Mouse (Mus musculus) heart, postnatal 25 days (tissue): ENCODE data around the gene Mvb12b. TPM values are rescaled to one million over a fixed set of nuclear protein-coding genes. Genes with fewer than 3 reads are reported as not detected.
A peak's percentile ranks its signal among the peaks of the same experiment; 100 is the strongest.

Experiments used
- DNase-seq: peaks from one replicate; pipeline ENCODE4 v3.0.0; 2022; ENCODE audit warnings: low spot score
- intact Hi-C: fragments of 180-260 bp; cut with DNase I; formaldehyde crosslinking; loops from one replicate; pipeline ENCODE4 v1.15.1; 2025
- total RNA-seq, 2 experiments: library from RNA; stranded (reverse); gene quantifications; 2 replicates each; pipeline ENCODE4 v1.2.3; 2021

Gene Mvb12b
- total RNA-seq, 2 experiments from 2014 or later, result 17.8 to 18.9 TPM

DNA sequence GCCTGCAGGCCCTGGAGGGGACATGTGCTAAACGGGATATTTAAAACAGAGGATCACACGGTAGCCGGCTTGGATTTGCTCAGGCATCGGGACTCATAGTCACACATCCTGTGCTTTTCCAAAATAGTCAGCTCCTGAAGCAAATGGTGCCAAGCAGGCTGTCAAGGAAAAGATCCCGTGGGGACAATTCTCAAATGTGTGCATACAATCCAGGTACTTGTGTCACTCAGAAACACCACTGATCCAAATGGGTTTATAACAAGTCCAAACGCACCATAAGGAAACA lies 297 bp upstream of the Mvb12b start:
- intact Hi-C loops, result no loop called here
- no peak for DNase-seq

DNA sequence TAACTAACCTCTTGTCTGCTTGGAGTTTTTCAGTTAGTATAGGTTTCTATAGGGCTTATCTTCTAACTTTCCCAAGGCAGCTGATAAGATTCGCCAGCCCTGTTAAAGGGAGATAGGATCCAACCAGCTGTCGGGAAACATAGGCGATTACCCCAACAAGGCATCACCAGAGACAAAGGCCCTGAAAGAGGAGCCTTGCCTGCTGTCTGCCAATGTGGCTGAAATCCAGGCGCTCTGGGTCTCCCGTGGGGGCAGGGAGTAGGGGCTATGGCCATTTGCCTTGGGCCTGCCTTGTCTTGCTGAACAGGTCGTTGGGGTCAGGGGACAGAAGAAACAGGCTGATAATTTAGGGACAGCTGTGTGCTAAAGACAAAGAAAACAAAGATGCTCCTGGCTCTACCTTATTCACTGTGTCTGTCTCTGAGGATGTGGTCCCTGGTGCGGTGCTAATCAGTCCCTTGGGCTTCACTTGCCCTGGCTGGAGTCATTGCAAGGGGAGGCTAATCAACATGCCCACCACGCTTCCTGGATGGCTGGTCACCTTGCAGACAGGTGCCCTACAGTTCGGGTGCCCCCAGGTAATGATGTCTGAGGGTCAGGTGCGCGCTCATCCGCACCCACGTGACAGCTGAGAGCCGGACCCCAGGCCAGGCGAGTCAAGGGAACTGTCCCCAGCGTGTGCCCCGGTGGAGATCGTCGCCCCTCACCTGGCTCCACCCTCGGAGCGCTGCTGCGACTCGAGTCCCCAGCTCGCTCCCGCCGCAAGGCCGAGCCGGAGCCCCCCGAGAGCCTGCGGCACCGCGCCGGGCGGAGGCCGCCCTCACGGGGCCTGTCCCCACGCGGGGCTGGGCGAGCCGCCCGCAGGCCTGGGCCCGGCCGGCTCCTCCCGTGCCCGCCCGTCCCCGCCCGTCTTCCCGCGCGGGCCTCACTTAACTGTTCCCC lies 1.1 kb downstream of the Mvb12b start:
- DNase-seq, result peak; percentile 31
- intact Hi-C loops, result no loop called here

DNA sequence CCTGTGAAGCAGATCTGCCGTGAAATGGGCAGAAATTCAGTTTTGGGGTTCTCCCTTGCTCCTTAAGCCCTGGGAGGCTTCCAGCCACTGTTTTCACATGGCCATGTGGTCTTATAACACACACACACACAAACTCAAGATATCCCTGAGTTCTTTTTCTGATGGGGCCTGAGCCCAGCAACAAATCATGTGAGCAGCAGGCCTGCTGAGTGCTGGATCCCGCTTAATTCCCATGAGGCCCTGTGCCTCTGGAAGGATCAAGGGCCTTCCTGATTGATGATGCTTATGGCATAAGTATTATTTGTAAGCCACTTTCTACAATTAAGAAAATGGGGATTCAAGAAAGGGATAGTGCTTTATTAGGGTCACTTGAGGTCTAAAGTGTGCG lies 2.5 kb downstream of the Mvb12b start:
- intact Hi-C loops, result no loop called here
- DNase-seq, result no peak

DNA sequence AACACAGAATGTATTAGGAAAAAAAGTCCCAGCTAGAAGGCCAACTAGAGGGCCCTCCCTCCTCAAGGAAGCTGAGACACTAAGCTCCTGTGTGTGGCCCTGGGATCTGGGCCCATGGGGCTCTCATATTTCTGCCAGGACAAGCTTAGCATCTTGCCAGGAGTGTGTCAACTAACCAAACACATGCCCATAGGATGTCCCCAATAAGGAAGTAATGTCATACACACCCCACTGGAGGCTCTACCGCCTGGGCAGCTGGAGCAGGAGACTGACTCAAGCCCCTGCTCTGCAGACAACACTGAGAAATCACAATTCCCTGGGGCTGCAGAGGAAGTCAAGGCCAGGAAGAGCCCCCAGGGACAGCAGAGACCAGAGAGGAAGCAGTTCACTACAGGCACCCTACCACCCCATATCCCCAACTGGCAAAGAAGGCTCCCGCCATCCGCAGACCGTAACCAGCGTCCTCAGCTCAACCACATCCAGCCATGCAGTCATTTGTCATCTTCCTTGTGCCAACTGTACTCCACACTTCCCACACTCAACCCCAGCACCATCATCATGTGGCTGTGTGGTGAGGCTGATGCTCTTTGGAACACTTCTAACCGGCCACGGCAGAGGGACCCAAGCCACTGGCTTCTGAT lies 3.0 kb downstream of the Mvb12b start:
- intact Hi-C loops, result no loop called here
- DNase-seq, result no peak

DNA sequence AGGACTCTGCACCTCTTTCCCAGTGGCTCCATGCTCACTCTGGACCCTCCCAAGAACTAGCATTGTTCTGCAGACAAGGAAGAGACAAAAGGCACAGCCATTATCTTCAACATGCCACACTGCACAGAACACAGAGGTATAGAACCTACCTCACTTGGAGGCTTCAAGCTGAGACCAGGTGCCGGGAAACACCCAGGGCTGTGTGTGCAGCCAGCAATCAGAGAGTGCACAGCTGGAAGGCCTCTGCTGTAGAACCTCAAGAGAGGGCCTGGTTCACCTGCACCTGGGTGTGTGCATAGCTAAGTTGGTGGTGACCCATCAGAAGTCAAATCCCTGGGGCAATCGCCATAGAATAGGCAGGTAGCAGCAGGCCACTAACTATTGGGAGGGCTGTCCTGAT lies 8.5 kb downstream of the Mvb12b start:
- intact Hi-C loops, result no loop called here
- no peak for DNase-seq

DNA sequence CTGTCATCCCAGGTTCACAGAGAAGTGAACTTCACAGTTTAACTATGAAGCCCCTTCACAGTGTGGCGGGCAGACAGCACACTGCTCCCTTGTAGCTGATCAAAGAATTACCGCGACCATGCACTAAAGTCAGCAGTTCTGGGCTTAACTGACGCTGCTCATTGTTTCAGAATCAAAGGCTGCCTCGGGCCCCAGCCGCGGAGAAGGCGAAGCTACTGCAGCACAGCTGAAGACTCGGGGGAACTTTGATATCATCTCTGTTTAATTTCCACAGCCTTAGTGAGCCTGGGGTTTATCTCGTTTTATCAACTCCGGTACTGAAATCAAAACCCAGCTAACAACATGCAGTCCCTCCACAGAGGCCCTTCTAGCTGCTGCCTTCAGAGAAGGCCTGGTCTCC lies 9.3 kb downstream of the Mvb12b start:
- intact Hi-C loops, result no loop called here
- no peak for DNase-seq

DNA sequence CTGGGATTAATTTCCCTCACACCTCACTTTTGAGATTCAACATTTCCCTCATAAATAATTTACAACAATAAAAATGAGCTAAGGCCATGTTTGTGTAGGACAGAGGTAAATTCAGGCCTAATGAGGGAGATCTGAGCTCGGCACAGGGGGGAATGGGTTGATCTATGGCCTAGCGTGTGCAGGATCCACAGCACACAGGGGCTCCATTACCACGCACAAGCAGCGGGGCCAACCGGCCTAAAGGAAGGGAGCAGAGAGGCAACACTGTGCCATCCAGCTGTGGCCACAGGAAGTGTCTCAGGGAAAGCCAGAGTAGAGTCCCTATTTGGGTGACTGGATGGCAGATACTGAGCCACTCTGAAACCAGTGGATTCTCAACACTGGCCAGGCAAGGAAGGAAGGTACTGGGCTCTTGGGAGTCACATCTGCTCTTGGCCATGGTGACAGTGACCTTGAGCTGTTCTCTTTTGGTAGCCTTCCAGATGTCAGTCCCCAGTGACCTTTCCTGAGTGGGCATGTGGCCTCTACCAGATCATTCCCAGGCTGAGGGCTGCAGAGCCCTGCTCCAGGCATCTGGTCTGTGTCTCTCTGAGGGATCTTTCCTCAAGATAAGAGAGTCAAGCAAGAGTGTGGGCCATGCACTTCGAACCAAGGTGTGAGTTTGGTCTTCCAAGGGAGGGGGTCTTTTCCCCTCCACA lies 9.9 kb downstream of the Mvb12b start:
- intact Hi-C loops, result no loop called here
- DNase-seq, result no peak

DNA sequence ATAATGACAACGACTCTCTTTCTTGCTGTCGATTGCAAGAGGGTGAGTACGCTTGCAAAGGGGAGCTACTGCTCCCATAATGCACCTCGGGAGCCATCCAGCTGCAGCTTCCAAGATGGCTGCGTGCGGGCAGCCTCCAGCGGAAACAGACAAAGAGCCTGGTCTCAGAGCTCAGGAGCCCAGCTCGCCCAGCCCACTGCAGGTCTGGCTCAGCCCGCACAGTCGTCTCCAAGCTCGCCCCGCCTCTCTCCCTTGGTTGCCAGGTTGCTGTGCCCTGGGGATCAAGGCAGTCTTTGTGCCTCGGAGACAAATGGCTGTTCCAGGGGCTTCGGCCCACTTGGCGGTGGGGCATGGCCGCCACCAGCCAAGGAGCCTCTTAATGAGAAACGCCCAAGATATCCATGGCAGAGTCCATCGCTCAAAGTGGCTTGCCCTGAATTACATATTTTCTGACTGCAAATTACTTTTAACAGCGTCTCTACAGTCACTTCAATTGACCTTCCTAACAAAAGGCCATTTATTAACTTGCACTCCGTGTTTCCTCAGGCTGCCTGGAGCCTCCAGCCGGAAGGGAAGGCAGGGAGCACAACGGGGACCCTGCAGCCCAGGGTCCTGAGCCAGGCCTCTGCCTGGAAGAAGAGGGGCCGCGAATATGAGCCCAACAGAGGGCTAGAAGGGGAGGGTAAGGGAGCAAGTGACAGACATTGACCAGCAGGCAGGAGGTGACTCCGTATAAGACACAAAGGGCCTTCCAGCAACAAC lies 11.0 kb downstream of the Mvb12b start:
- intact Hi-C loops, result no loop called here
- DNase-seq, result peak; percentile 29

DNA sequence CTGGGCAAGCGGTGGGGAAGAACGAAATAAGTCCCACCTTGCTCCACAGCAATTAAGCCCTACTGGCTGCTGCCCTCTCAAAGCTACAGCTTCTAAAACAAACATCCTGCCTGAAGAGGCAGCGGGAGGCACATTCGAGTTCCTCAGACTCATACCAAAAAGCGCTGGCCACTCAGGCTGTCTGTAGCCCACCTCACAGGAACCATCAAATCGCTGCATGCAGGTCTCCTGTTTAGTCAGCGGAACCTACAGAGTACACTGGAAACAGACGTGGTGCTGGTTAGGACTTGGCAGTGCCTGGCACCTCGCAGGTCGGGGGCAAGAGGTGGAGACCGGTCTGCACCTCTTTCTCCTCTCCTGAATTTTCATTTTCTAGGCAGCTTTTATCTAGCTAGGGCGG lies 12.2 kb downstream of the Mvb12b start:
- intact Hi-C loops, result no loop called here
- DNase-seq, result no peak

DNA sequence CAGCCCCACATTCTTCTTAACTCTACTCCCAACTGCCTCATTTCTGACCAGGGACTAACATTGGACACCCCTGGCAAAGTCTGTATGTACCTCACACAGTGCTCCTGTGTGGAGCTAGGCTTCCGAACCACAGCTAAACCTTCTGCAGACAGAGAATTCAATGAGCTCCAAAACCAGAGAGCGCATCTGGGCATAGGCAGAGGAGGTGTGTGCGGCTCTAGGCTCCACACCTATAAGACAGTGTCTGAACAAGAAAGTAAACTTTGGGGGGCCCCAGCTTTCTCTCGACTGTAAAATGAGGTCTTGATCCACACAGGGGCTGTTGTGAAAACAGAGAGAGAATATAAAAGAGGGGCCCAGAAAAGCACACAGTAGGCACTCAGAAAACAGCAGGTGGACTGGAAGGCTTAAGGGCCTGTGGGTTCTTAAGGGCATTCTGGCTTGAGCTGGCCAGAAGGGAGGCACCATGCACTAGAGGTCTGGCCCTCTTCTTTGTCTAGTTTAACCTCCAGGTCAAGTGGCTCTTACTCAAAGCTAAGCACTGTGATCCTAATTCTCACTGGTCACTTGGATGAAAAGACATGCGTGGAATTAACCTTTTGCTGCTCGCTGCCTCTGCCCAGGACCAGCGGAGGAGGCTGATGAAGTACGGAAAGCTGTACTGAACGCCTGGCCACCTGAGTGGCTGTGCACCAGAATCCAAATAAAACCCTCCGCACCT lies 12.7 kb downstream of the Mvb12b start:
- no peak for DNase-seq
- intact Hi-C loops, result loop anchor here (5.0 kb wide), 1 partner anchor 37 kb away; no protein-coding TSS in a partner anchor

DNA sequence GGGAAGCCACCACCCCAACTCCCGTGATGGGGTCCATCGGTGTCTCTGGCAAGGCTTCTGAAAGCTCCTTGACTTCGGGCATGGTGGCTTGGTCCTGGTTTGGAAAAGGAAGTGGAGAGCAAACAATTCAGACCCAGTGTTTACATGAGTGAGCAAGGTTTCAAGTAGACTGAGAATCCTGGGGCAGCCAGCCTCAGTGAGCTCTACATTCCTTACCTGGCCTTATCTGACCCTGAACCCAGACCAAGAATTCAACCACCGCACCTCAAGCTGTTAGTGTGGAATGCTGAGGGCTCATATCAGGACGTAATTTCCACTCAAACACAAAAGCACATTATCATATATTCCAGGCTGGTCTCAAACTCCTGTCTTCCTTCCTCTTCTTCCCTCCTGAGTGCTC lies 13.4 kb downstream of the Mvb12b start:
- intact Hi-C loops, result loop anchor here (5.0 kb wide), 1 partner anchor 38 kb away; no protein-coding TSS in a partner anchor
- DNase-seq, result no peak

DNA sequence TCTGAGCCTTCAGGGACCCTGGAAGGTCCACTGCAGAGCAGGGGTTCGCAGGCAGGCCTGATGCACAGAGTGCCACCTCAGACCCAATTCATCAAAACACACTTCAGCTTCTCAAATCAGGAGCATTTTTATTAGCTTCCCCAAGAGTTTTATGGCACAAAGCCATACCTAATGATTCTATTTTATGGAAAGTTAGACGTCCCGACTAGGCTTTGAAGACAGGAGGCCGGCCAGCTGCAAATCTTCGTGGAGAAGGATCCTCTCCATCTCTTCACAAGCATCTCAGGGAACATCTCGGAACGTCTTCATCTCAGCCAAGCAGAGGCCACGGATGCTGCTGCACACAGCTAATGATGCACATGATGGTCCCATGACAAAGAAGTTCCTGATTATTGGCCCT lies 14.2 kb downstream of the Mvb12b start:
- DNase-seq, result no peak
- intact Hi-C loops, result loop anchor here (5.0 kb wide), 1 partner anchor 39 kb away; no protein-coding TSS in a partner anchor

DNA sequence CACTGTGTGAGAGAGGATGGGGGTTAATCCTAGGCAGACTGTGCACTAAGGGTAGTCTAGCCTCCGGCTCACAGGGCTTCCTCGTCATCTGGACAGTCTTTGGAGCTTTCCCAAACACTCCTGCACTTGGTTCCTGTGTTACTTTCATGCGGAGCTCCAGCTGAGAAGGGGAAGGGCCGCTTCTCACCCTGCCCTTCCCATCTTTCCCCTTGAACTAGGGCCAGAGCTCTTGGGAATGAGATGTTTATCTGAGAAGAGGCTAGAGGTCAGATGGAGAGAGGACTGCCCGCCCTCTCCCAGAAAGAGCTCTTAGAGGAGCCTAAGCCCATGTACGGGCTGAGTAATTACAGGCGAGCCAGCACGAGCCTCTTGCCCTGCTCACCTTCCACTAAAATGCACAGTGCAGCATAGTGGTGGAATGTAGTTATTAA lies 14.9 kb downstream of the Mvb12b start:
- intact Hi-C loops, result loop anchor here (5.0 kb wide), 1 partner anchor 39 kb away; no protein-coding TSS in a partner anchor
- no peak for DNase-seq

DNA sequence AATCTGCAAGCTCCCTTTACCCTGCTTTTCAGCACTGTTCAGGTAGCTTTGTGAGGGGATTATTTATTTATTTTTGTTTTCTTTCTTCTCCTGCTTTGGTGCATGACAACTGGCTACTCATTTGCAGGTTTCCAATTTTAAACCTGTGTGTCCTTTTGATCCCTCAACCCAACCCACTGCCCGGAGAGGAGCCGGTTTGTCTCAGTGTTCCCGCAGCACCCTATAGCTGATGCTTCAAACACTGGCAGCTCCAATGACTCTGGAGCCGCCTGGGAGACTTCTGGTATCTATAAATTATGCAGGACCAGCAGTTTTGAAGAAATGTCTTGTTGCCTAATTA lies 16.6 kb downstream of the Mvb12b start:
- intact Hi-C loops, result loop anchor here (5.0 kb wide), 1 partner anchor 41 kb away; no protein-coding TSS in a partner anchor
- DNase-seq, result no peak

DNA sequence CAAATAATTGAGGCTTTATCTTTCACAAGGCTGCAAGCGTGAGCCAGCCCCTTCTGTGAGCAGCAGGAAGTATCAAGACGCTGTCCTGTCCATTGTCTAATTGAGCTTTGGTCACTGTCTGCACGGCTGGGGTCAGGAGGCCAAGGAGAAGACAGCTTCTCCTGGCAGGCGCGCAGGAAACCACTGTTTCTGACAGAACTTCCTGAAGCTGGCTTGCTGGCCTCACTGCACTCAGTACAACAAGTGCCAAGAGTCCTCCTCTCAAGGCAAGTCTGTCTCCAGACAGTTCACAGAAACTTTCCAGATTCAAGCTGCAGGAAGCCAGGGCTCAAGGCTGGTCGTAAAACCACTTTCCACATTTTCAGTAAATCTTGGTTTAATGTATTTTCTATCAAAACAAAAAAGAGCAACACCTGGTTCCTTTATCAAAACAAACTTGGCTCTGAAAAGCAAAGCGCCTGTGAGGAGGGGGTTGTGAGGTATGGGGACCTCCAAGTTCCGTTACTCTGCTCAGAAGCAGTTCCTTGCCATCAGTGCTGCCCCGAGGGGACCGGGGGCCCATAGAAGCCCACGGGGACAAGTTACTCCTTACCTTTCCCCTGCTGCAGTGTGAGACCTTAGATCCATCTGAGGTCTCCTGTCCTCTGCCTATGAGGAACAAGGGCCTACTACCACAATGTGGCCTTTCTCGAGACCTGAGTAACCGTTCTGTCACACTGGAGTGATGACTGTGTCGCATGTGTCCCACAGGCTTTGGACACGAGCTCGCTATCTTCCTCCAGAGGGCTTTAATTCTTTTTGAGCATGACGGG lies 17.2 kb downstream of the Mvb12b start:
- intact Hi-C loops, result loop anchor here (5.0 kb wide), 1 partner anchor 42 kb away; no protein-coding TSS in a partner anchor
- DNase-seq, result peak; percentile 62

DNA sequence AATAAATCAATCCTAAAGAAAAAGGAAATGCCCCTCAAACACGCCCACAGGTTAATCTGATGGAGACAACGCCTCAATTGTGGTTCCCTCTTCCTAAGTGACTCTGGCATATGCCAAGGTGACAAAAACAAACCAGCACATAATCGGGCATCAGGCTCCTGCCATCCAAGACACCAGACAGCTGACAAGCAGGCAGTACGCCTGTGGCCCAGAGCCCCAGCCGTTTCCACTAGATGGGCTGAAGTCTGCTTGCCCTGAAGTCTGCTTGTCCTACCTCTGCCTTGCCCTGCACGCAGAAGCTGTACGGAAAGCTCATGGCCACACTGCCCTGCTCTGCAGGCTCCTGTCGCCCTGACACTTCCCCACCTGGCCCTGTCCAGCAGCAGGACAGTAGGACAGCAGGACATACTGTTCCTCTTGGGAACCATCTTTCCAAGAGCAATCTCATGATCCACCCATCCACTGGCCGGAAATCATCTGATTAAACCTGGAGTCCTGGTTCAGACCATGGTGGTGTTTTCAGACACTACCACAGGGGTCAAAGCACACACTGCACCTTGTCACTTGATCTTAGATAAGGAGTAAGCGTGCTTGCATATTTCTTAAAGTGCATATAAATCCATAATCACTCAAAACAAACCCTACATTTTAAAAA lies 17.9 kb downstream of the Mvb12b start:
- intact Hi-C loops, result loop anchor here (5.0 kb wide), 1 partner anchor 42 kb away; no protein-coding TSS in a partner anchor
- DNase-seq, result no peak

DNA sequence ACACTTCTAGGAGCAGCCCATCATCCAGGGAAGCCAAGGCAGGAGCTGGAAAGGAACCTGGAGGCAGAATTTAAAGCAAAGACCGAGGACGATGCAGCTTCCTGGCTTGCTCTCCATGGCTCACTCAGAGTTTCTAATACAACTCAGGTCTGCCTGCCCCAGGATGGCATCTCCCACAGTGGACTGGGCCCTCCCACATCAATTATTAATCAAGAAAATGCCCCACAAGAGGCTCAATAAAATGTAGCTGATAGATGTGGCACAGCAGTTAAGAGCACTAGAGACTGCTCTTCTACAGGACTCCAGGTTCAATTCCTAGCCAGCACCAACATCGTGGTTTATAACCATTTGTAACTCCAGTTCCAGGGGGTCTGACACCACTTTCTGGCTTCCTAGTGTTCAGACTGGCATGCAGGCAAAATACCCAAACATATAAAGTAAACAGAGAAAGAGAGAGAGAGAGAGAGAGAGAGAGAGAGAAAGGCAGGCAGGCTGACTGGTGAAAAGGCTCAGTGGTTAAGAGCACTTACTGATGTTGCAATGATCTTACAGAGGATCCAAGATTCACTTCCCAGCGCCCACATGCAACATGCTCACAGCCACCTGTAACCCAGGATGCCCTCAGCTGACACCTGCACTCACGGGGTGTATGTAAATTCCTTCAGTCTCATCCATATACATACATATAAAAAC lies 18.6 kb downstream of the Mvb12b start:
- intact Hi-C loops, result no loop called here

More for the DNA sequence above, 18.6 kb downstream of the Mvb12b start:
- no peak for DNase-seq
